Mouse (Mus musculus) MEL (cell line): ENCODE measurements at regions not wholly inside any gene's neighbourhood (a gene's known extent, or its start where the extent isn't known, plus 50 kb on each side); places are given as distances from the start of the nearest gene placed in this dataset.

Experiments used
- DNase-seq: peaks from one replicate; pipeline ENCODE4 v3.0.0; 2011; ENCODE audit warnings: low read depth, low spot score
- H3K27ac ChIP-seq: 2 replicates; pipeline ENCODE4 v1.5.1; 2012; ENCODE audit warnings: low read depth, mild to moderate bottlenecking, control low read depth, low read length, moderate library complexity; ENCODE audit not compliant: control insufficient read depth
- H3K27me3 ChIP-seq, 2 experiments: fragments of 150-350 bp in 1 of 2; sonication (generic) in 1 of 2; 2 replicates each; pipeline ENCODE4 v1.6.1; 2012; ENCODE audit warnings: low read length in 2 of 2, mild to moderate bottlenecking in 2 of 2, improper control_type of control experiment in 1 of 2, moderate library complexity in 1 of 2; ENCODE audit not compliant: insufficient read depth in 2 of 2, control insufficient read depth in 1 of 2
- H3K36me3 ChIP-seq, 2 experiments: 2 replicates each; pipeline ENCODE4 v1.6.1; 2012 to 2014; ENCODE audit warnings: low read length in 2 of 2, improper control_type of control experiment in 1 of 2, inconsistent platforms in 1 of 2, mild to moderate bottlenecking in 1 of 2; ENCODE audit not compliant: insufficient read depth in 2 of 2, control insufficient read depth in 1 of 2
- H3K4me1 ChIP-seq, 2 experiments: fragments of 150-350 bp in 1 of 2; sonication (generic) in 1 of 2; 2 replicates each; pipeline ENCODE4 v1.6.1; 2012; ENCODE audit warnings: low read length in 2 of 2, improper control_type of control experiment in 1 of 2, mild to moderate bottlenecking in 1 of 2; ENCODE audit not compliant: insufficient read depth in 2 of 2, control insufficient read depth in 1 of 2
- H3K4me3 ChIP-seq, 2 experiments: fragments of 150-350 bp in 1 of 2; sonication (generic) in 1 of 2; 2 replicates each; pipeline ENCODE4 v1.5.1; 2012; ENCODE audit warnings: low read depth in 2 of 2, low read length in 2 of 2, mild to moderate bottlenecking in 2 of 2, moderate library complexity in 2 of 2, control low read depth in 1 of 2, improper control_type of control experiment in 1 of 2; ENCODE audit not compliant: control insufficient read depth in 1 of 2, insufficient read depth in 1 of 2
- H3K79me2 ChIP-seq: 2 replicates; pipeline ENCODE4 v1.6.1; 2012; ENCODE audit warnings: mild to moderate bottlenecking, low read length, moderate library complexity; ENCODE audit not compliant: control insufficient read depth, poor library complexity, insufficient read depth
- H3K9ac ChIP-seq: 2 replicates; pipeline ENCODE4 v1.6.1; 2012; ENCODE audit warnings: low read depth, mild to moderate bottlenecking, control low read depth, low read length, moderate library complexity; ENCODE audit not compliant: control insufficient read depth, poor library complexity, severe bottlenecking
- H3K9me3 ChIP-seq: fragments of 150-350 bp; sonication (generic); replicated peaks from 2 replicates; pipeline ENCODE4 v1.6.1; 2012; ENCODE audit warnings: mild to moderate bottlenecking, low read length, improper control_type of control experiment, moderate library complexity; ENCODE audit not compliant: insufficient read depth
- CHD2 ChIP-seq: IDR thresholded peaks from 2 replicates; pipeline ENCODE4 v1.6.1; 2011; ENCODE audit warnings: low read length, improper control_type of control experiment
- E2F4 ChIP-seq: IDR thresholded peaks from 2 replicates; pipeline ENCODE4 v1.6.1; 2011; ENCODE audit warnings: low read depth, low read length, improper control_type of control experiment, borderline replicate concordance
- ELF1 ChIP-seq: IDR thresholded peaks from 2 replicates; pipeline ENCODE4 v1.6.1; 2014; ENCODE audit warnings: low read depth, mild to moderate bottlenecking, inconsistent platforms, low read length, improper control_type of control experiment, moderate library complexity
- EP300 ChIP-seq, 2 experiments: IDR thresholded peaks; 2 replicates each; pipeline ENCODE4 v1.6.1; 2011; ENCODE audit warnings: improper control_type of control experiment in 2 of 2, low read length in 2 of 2, low read depth in 1 of 2, mild to moderate bottlenecking in 1 of 2
- GATA1 ChIP-seq: IDR thresholded peaks from 2 replicates; pipeline ENCODE4 v1.6.1; 2011; ENCODE audit warnings: low read depth, low read length, improper control_type of control experiment
- JUND ChIP-seq: IDR thresholded peaks from 2 replicates; pipeline ENCODE4 v1.6.1; 2011; ENCODE audit warnings: low read depth, mild to moderate bottlenecking, improper control_type of control experiment, low read length
- MAX ChIP-seq: IDR thresholded peaks from 2 replicates; pipeline ENCODE4 v1.6.1; 2011; ENCODE audit warnings: low read length, improper control_type of control experiment
- MAZ ChIP-seq: IDR thresholded peaks from 2 replicates; pipeline ENCODE4 v1.6.1; 2012; ENCODE audit warnings: low read depth, mild to moderate bottlenecking, inconsistent platforms, low read length, improper control_type of control experiment
- MEF2A ChIP-seq: IDR thresholded peaks from 2 replicates; pipeline ENCODE4 v1.6.1; 2014; ENCODE audit warnings: low read depth, mild to moderate bottlenecking, inconsistent platforms, low read length, improper control_type of control experiment; ENCODE audit not compliant: poor library complexity, insufficient replicate concordance, severe bottlenecking; ENCODE audit errors: extremely low read depth
- MXI1 ChIP-seq: IDR thresholded peaks from 2 replicates; pipeline ENCODE4 v1.6.1; 2011; ENCODE audit warnings: mild to moderate bottlenecking, low read depth, low read length, improper control_type of control experiment
- MYB ChIP-seq: IDR thresholded peaks from 2 replicates; pipeline ENCODE4 v1.6.1; 2011; ENCODE audit warnings: mild to moderate bottlenecking, low read depth, low read length, improper control_type of control experiment
- NELFE ChIP-seq: IDR thresholded peaks from 2 replicates; pipeline ENCODE4 v1.6.1; 2011; ENCODE audit warnings: low read depth, low read length, improper control_type of control experiment
- NRF1 ChIP-seq: IDR thresholded peaks from 2 replicates; pipeline ENCODE4 v1.6.1; 2014; ENCODE audit warnings: low read depth, mild to moderate bottlenecking, inconsistent platforms, low read length, improper control_type of control experiment, moderate library complexity; ENCODE audit not compliant: poor library complexity, insufficient read depth, severe bottlenecking
- POLR2AphosphoS2 ChIP-seq: IDR thresholded peaks from 2 replicates; pipeline ENCODE4 v1.6.1; 2011; ENCODE audit warnings: low read length, improper control_type of control experiment
- RAD21 ChIP-seq: IDR thresholded peaks from 2 replicates; pipeline ENCODE4 v1.6.1; 2011; ENCODE audit warnings: mild to moderate bottlenecking, low read depth, low read length, improper control_type of control experiment
- SMC3 ChIP-seq: IDR thresholded peaks from 2 replicates; pipeline ENCODE4 v1.6.1; 2011; ENCODE audit warnings: low read depth, low read length, improper control_type of control experiment
- TAL1 ChIP-seq: IDR thresholded peaks from 2 replicates; pipeline ENCODE4 v1.6.1; 2012; ENCODE audit warnings: mild to moderate bottlenecking, inconsistent platforms, low read length, moderate library complexity, mixed read lengths
- TBP ChIP-seq: IDR thresholded peaks from 2 replicates; pipeline ENCODE4 v1.8.0; 2011; ENCODE audit warnings: low read depth, low read length, improper control_type of control experiment
- TCF12 ChIP-seq: IDR thresholded peaks from 2 replicates; pipeline ENCODE4 v1.6.1; 2014; ENCODE audit warnings: low read depth, mild to moderate bottlenecking, inconsistent platforms, low read length, improper control_type of control experiment, moderate library complexity
- USF2 ChIP-seq, 2 experiments: IDR thresholded peaks; 2 replicates each; pipeline ENCODE4 v1.6.1; 2011 to 2012; ENCODE audit warnings: improper control_type of control experiment in 2 of 2, low read length in 2 of 2, borderline replicate concordance in 1 of 2, inconsistent platforms in 1 of 2, low read depth in 1 of 2, mild to moderate bottlenecking in 1 of 2; ENCODE audit not compliant: insufficient read depth in 1 of 2
- ZNF384 ChIP-seq: IDR thresholded peaks from 2 replicates; pipeline ENCODE4 v1.6.1; 2012; ENCODE audit warnings: low read depth, mild to moderate bottlenecking, inconsistent platforms, low read length, improper control_type of control experiment

DNA sequence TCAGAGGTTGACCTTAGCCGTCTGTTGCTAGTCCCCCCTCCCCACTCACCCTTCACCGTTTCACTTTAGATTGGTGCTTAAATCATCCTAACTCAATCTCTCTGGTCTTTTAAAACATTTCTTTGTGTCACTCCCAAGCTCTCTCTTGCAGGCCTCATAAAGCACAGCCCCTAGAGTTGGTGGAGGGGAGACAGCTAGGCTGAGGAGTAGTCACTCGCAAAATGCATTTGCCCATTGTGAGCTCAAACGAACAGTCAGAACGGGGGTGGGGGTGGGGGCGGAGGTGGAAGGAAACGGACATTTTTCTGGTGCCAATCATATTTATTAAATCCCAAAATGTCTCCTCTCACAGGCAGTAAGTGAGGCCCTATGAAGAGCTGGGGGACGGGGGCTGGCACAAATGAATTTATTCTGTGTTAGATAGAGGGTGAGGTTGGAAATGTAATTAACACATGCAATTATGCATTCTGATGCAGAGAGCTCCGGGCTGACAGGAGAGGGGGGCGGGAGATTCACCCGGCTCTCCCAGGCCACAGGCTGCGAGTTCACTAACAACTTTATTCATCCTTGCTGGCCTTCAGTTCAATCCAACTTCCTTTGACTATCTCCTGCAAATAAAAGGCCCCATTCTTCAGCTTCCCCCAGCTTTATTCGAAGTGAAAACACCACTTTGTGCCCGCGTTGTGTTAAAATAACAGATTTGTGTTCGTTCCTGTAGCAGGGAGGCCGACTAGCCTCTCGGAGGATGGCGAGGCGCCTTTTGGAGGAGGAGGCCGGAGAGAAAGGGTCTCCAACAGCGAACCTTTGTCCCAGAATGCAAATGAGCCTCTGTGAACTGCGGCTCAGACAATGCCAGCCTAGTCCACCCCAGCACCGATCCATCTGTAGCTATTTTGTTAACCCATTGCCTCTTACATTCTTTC lies 223.7 kb upstream of the Irx5 start:
- Histone ChIP-seq H3K9ac (no peak overlapping the region), H3K4me3 (no peak overlapping the region), H3K27me3 (no peaks in the 10 kb centered on the region)

DNA sequence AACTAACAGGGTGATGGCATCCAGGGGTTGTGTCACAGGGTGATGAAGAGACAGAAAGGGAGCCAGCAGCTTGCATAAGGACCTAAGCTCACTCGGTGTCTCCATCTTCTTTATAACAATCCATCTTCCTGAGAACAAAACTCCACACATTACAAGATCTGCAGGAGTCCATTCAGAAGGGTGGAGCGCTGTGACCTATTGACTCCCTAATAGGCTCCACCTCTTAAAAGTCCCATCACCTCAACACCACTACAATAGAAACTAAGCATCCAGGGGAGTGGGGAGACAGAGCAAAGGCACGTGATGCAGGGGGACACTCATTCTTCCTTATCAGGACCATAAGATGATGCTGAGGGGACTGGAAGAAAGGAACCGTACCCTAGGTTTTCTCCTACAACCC lies 224.5 kb upstream of the Irx5 start:
- no peaks in the 10 kb centered on the region for H3K9me3 ChIP-seq
- H3K4me3 ChIP-seq = no peak overlapping the region
- TF ChIP-seq MAX (no peak), NRF1 (no peak), E2F4 (no peak), JUND (no peak), SMC3 (no peak), MAZ (no peak)
- H3K9ac ChIP-seq = no peak overlapping the region
- H3K4me1 ChIP-seq = no peaks in the 10 kb centered on the region
- no peak overlapping the region for H3K27ac ChIP-seq
- no peaks in the 10 kb centered on the region for H3K36me3 ChIP-seq
- no peaks in the 10 kb centered on the region for H3K79me2 ChIP-seq
- no peak for DNase-seq
- H3K27me3 ChIP-seq = no peaks in the 10 kb centered on the region

More for the DNA sequence above, 223.7 kb upstream of the Irx5 start:
- H3K79me2 ChIP-seq = no peaks in the 10 kb centered on the region
- DNase-seq = no peak
- H3K36me3 ChIP-seq = no peaks in the 10 kb centered on the region
- H3K4me1 ChIP-seq = no peaks in the 10 kb centered on the region
- no peak overlapping the region for H3K27ac ChIP-seq
- no peaks in the 10 kb centered on the region for H3K9me3 ChIP-seq
- TF ChIP-seq ELF1 (no peak), MEF2A (no peak), ZNF384 (no peak), GATA1 (no peak), EP300 (IDR thresholded peaks at IDR 0.05; ENCODE audit: low read depth in 1 of 2, low read length in 2 of 2) (no peak), MAZ (no peak), TAL1 (no peak), RAD21 (no peak), NELFE (no peak), MYB (no peak), POLR2AphosphoS2 (no peak), MXI1 (no peak), USF2 (IDR thresholded peaks at IDR 0.05; ENCODE audit: borderline replicate concordance in 1 of 2, insufficient read depth in 1 of 2, low read depth in 1 of 2, low read length in 2 of 2) (no peak), TCF12 (no peak), TBP (no peak), CHD2 (no peak)
